Mouse (Mus musculus) bone marrow, adult 2 months (tissue): ENCODE data around the gene Cbarp.

ENCODE experiments used
- CTCF ChIP-seq: fragments of 200-500 bp; IDR thresholded peaks from 2 replicates; pipeline ENCODE4 v1.5.1; 2011; ENCODE audit warnings: low read length, control low read depth; ENCODE audit not compliant: control insufficient read depth, insufficient read depth
- POLR2A ChIP-seq: fragments of 200-500 bp; IDR thresholded peaks from 2 replicates; pipeline ENCODE4 v1.6.1; 2011; ENCODE audit warnings: low read depth, mild to moderate bottlenecking, control low read depth, low read length, borderline replicate concordance; ENCODE audit not compliant: control insufficient read depth

DNA sequence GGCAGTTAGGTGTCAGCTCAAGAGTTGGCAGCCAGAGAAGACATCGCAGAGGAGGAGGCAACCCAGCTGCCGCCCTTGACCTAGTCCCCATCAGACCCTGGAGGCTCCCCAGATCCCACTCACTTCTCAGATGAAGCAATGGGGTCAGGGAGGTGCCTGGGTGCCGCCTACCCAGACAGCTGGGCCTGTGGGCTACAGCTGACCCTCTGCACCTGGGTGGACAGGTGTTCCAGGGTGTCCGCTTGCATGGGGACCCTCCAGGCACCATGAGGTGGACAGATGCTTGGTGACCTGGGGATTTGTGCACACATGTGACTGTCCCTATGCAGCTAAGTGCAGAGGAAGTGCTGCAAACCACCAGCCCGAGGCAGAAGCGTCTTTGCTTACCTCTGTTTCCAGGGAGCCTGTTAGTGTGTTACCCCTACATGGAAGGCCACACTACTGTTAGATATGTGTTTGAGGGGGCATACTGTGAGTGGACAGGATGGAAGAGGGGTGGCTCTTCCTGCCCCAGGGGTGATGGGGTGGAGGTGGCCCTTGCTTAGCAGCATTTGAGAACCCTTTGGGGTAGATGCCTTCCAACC lies 22.2 kb upstream of the Cbarp start:
- TF ChIP-seq CTCF (no peak), POLR2A (no peak)
